Mouse (Mus musculus): Measurements from ENCODE around the gene Phlpp2. TPM values are rescaled to one million over a fixed set of nuclear protein-coding genes. Genes with fewer than 3 reads are reported as not detected.
"Not testable (repeated sequence)": the region's sequence is repeated elsewhere in the genome, so short reads cannot be mapped to it uniquely, and the experiment has no call there.

Gene Phlpp2
- polyA plus RNA-seq, 1 experiment from 2014 or later, result 2.9 TPM

DNA sequence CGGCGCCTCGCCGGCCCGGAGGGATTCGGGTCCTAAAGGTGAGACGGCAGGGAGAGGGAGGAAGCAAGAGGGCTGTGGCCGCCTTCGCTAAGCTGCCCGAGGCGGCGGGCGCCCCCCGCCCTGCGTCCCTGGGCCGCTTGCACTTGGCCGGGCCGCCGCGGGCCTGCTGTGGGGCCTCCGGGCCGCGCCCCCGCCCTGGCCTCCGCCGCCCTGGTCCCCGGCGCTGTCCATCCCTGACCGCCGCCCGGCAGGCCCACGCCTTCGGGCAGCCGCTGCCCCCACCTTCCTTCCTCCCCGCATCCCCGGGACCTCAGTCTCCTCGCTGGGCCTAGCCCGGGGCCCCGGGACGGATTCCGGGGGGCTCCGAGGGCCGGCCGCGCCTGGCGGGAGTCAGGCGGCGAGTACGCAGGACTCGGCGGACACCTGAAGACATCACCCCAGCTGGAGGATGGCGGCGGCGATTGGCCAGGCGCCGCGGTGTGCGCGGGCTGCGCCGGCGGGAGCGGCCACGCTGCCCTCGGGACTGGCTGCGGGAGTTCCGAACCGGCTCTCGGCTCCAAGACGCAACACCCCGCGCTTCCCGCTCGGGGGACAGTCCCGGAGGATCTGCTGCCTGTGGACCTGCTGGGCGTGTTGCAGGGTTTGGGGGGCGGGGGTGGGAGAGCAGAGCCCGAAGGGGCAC lies 479 bp downstream of the Phlpp2 start:
- peak overlapping the region; percentile 96 for H3K27ac ChIP-seq (replicated peaks)
- peak overlapping the region; percentile 90 for H3K4me3 ChIP-seq
- peaks cover 14% of the 10 kb centered on the region for H3K4me1 ChIP-seq
- under 1% methylated on average over 77 of the region's 78 CpGs for WGBS
- peaks cover 25% of the 10 kb centered on the region; the same call in 1 of the 2 replicates for H3K36me3 ChIP-seq (replicated peaks)
- H3K9me3 ChIP-seq, result no peaks in the 10 kb centered on the region
- peak; percentile 81 for DNase-seq (ENCODE audit: low spot score)
- no peaks in the 10 kb centered on the region for H3K27me3 ChIP-seq (replicated peaks; ENCODE audit: low read depth, poor library complexity, severe bottlenecking)

DNA sequence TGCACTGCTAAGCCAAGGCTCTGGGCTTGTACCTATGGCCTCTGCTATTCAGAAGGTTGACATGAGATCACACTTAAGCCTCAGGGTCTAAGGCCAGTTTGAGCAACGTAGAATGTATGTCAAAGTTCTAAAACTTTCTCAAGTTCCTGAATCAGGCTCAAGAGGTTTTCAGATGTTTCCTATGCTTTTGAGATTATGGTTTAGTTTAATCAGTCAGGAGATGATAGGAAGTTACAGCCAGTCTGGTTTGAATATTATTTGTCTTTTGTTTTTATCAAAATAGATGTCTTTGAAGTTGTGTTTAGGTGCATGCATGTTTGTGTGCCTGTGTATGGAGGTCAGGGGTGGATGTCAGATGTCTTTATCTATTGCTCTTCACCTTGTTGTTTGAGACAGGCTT lies 2.7 kb downstream of the Phlpp2 start:
- no peaks in the 10 kb centered on the region for H3K9me3 ChIP-seq
- 87% methylated on average over 1 of the region's 1 CpGs for WGBS

DNA sequence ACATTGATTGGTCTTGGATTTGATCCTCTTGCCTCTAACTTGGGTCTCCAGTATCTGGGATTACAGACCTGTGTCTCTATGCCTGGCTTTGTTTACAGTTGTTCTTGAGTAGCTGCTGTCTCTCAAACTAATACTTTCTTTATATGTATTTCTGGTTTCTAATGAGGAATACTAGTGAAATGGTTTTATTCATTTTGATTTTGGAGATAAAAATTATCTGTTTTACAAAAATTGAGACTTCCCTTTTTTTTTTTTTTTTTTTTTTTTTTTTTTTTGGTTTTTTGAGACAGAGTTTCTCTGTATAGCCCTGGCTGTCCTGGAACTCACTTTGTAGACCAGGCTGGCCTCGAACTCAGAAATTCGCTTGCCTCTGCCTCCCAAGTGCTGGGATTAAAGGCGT lies 5.5 kb downstream of the Phlpp2 start:
- H3K9me3 ChIP-seq; DNase-seq (ENCODE audit: low spot score); H3K27ac ChIP-seq (replicated peaks); H3K4me1 ChIP-seq; H3K27me3 ChIP-seq (replicated peaks; ENCODE audit: low read depth, poor library complexity, severe bottlenecking); H3K4me3 ChIP-seq: not testable (repeated sequence)
- H3K36me3 ChIP-seq (replicated peaks), result peaks cover 49% of the 10 kb centered on the region
- WGBS, result 89% methylated on average over 3 of the region's 3 CpGs

More for the DNA sequence above, 2.7 kb downstream of the Phlpp2 start:
- peaks cover 22% of the 10 kb centered on the region for H3K36me3 ChIP-seq (replicated peaks)
- H3K27me3 ChIP-seq (replicated peaks; ENCODE audit: low read depth, poor library complexity, severe bottlenecking), result no peaks in the 10 kb centered on the region
- no peak for DNase-seq (ENCODE audit: low spot score)
- no peak overlapping the region for H3K4me3 ChIP-seq
- peaks cover 14% of the 10 kb centered on the region for H3K4me1 ChIP-seq
- no peak overlapping the region for H3K27ac ChIP-seq (replicated peaks)

DNA sequence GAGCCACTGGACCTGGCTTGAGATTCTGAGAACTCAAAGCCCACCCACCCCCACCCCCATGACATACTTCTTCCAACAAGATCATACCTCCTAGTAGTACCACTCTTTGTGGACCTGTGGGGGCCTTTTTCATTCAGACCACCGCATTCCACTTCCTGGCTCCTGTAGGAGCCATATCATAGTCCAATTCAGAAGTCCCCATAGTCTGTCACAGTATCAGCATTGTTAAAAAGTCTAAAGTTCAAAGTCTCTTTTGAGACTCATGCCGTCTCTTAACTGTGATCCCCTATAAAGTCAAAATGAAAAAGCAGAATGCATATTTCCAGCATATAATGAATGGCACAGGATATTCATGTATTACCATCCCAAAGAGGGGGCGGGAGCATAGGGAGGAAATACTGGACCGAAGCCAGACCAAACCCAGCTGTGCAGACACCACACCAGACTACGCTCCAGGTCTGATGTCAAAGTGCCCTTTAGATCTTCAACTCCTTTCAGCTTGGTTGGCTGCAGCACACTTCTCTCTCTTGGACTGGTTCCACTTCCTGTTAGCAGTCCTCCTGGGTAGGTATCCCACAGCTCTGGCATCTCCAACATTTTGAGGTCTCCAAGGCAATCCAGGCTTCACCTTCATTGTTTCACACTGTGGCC lies 11.8 kb downstream of the Phlpp2 start:
- Histone ChIP-seq H3K9me3 (no peaks in the 10 kb centered on the region), H3K27me3 (replicated peaks; ENCODE audit: low read depth, poor library complexity, severe bottlenecking) (no peaks in the 10 kb centered on the region), H3K27ac (replicated peaks) (no peak overlapping the region), H3K4me3 (no peak overlapping the region), H3K36me3 (replicated peaks) (peaks cover 72% of the 10 kb centered on the region), H3K4me1 (no peaks in the 10 kb centered on the region)
- no peak for DNase-seq (ENCODE audit: low spot score)
- WGBS, result 94% methylated on average over 5 of the region's 5 CpGs

DNA sequence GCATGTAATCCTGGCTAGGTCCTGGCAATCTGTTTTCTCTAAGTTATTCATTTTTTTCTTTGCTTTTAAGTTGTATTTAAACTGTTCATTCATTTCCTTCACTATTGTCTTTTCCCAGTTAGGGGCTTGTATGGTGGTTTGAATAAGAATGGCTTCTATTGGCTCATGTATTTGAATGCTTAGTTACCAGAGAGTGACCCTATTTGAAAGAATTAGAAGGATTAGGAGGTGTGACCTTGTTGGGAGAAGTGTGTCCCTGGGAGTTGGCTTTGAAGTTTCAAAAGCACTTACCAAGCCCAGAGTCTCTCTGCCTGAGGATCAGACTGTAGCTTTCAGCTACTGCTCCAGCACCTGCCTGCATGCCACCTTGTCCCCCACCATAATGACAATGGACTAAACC lies 17.0 kb downstream of the Phlpp2 start:
- Histone ChIP-seq H3K4me1 (no peaks in the 10 kb centered on the region), H3K27me3 (replicated peaks; ENCODE audit: low read depth, poor library complexity, severe bottlenecking) (no peaks in the 10 kb centered on the region), H3K9me3 (no peaks in the 10 kb centered on the region), H3K4me3 (no peak overlapping the region), H3K36me3 (replicated peaks) (peaks cover 67% of the 10 kb centered on the region), H3K27ac (replicated peaks) (no peak overlapping the region)
- no peak for DNase-seq (ENCODE audit: low spot score)

DNA sequence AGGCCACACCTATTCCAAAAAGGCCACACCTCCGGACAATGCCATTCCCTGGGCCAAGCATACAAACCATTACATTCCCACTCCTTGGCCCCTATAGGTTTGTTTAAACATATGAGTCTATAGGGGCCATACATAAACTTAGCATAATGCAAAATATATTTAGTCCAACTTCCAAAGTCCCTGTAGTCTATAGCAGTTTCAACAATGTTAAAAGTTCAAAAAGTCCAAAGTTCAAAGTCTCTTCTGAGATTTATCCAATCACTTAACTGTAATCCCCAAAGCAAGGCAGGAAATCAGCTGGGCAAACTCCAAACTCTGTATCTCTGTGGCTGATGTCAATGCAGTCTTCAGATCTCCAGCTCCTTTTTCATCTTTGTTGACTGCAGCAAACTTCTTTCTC lies 20.9 kb downstream of the Phlpp2 start:
- no peaks in the 10 kb centered on the region for H3K27me3 ChIP-seq (replicated peaks; ENCODE audit: low read depth, poor library complexity, severe bottlenecking)
- H3K4me1 ChIP-seq, result no peaks in the 10 kb centered on the region
- WGBS, result 96% methylated on average over 1 of the region's 1 CpGs
- H3K9me3 ChIP-seq, result no peaks in the 10 kb centered on the region
- H3K36me3 ChIP-seq (replicated peaks), result peaks cover 54% of the 10 kb centered on the region
- DNase-seq (ENCODE audit: low spot score), result no peak
- no peak overlapping the region for H3K27ac ChIP-seq (replicated peaks)
- no peak overlapping the region for H3K4me3 ChIP-seq

DNA sequence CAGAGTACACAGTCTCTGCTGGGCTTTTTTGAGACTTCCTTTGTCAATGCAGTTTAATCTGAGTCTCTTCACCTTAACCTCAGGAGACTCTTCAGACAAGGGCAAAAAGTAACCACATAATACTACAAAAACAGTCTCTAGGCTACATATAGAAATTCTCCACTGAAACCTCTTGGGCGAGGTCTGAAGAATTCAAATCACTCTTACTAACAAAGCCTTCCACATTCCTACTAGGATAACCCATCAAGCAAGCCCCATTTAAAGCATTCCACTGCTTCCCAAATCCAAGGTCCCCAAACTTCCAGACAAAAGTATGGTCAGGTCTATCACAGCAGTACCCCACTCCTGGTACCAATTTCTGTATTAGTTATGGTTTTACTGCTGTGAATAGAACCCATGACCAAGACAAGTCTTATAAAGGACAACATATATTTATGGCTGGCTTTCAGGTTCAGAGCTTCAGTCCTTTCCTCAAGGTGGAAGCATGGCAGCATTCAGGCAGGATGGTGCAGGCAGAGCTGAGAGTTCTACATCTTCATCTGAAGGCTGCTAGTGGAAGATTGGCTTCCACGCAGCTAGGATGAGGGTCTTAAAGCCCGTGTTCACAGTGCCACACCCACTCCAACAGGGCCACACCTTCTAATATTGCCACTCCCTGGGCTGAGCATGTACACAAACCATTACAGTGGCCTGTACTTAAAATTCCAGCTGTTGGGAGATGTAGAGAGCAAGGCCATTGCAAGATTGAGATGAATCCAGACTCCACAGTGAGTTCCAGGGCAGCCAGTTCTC lies 22.6 kb downstream of the Phlpp2 start:
- Histone ChIP-seq H3K4me1 (no peaks in the 10 kb centered on the region), H3K27me3 (replicated peaks; ENCODE audit: low read depth, poor library complexity, severe bottlenecking) (no peaks in the 10 kb centered on the region), H3K9me3 (no peaks in the 10 kb centered on the region), H3K27ac (replicated peaks) (no peak overlapping the region), H3K4me3 (no peak overlapping the region), H3K36me3 (replicated peaks) (peaks cover 52% of the 10 kb centered on the region)
- DNase-seq (ENCODE audit: low spot score), result no peak
- WGBS, result 88% methylated on average over 3 of the region's 3 CpGs

DNA sequence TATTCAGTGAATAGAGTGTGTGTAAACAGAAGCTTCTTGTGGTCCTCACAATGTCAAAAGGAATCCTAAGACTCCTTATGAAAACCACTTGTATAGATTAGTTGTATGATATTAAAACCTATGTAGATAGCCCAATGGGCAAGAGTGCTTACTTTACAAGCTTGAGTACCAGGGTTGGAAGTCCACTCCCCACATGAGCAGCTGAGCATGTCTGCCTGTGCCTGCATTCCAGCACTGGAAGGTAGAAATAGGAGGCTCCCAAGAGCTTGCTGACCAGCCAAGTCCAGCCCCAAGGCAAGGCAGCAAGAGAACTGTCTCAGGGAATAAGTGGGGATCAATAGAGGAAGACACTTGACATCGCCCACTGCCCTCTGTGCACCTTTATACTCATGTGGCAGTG lies 26.3 kb downstream of the Phlpp2 start:
- H3K36me3 ChIP-seq (replicated peaks), result peaks cover 41% of the 10 kb centered on the region
- WGBS, result 96% methylated on average over 1 of the region's 1 CpGs

DNA sequence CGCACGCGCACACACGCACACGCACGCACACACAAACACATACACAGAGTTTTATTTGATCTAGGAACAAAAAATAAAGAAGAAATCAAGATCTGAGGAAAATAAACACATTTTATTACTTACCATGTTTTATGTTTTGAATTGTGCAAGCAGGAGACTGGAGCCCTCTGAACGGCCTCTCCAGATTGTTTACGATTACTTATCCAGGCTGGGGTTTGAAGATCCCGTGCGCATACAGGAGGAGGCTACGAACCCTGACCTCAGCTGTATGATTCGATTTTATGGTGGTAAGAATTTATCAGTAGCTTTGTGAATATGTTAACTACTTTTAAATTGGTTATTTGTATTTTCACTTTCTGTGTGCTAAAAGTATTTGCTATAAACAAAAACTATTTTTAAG lies 27.0 kb downstream of the Phlpp2 start:
- Histone ChIP-seq H3K27ac (replicated peaks) (no peak overlapping the region), H3K4me3 (no peak overlapping the region), H3K36me3 (replicated peaks) (peaks cover 38% of the 10 kb centered on the region), H3K4me1 (no peaks in the 10 kb centered on the region), H3K9me3 (no peaks in the 10 kb centered on the region), H3K27me3 (replicated peaks; ENCODE audit: low read depth, poor library complexity, severe bottlenecking) (no peaks in the 10 kb centered on the region)
- 91% methylated on average over 12 of the region's 12 CpGs for WGBS
- no peak for DNase-seq (ENCODE audit: low spot score)

More for the DNA sequence above, 26.3 kb downstream of the Phlpp2 start:
- Histone ChIP-seq H3K27me3 (replicated peaks; ENCODE audit: low read depth, poor library complexity, severe bottlenecking) (no peaks in the 10 kb centered on the region), H3K4me3 (no peak overlapping the region), H3K27ac (replicated peaks) (no peak overlapping the region), H3K9me3 (no peaks in the 10 kb centered on the region), H3K4me1 (no peaks in the 10 kb centered on the region)
- no peak for DNase-seq (ENCODE audit: low spot score)

DNA sequence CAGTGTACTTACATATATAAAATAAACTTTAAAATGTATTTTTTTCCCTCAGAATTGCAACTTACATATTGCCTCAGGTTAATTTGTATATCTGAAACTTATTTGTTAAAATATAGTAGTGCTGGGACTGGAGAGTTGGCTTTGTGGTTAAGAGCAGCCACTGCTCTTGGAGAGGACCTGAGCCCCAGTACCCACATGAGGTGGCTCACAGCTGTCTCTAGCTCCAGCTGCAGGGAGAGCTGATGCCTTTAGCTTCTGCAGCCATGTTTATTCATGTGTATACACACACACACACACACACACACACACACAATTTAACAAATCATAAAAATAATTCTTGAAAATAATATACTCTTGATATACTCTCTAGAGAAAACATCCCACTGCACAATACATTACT lies 34.0 kb downstream of the Phlpp2 start:
- Histone ChIP-seq H3K4me1 (no peaks in the 10 kb centered on the region), H3K9me3 (no peaks in the 10 kb centered on the region), H3K36me3 (replicated peaks) (peaks cover 49% of the 10 kb centered on the region), H3K27ac (replicated peaks) (no peak overlapping the region), H3K4me3 (no peak overlapping the region), H3K27me3 (replicated peaks; ENCODE audit: low read depth, poor library complexity, severe bottlenecking) (no peaks in the 10 kb centered on the region)
- DNase-seq (ENCODE audit: low spot score), result no peak

DNA sequence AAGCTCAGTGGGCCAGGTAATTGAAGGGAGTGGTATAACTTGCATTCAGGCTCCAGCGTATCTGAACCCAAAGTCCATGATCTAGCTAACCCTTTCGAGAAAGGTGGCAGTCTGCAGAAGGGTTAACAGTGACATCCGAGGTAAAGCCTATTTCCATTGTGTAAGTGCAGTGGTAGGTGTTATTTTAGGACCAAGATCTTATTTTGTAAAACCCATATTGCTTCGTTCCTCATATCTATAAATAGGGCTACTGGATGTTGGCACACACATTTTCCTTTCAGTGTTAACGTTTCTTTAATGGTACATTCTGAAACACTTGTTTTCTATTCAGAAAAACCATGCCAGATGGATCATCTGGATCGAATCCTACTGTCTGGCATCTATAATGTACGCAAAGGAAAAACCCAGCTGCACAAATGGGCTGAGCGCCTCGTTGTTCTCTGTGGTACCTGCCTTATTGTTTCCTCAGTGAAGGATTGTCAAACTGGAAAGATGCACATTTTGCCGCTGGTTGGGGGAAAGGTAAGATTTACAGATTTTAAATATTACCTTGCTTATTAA lies 35.6 kb downstream of the Phlpp2 start:
- 89% methylated on average over 10 of the region's 10 CpGs for WGBS

DNA sequence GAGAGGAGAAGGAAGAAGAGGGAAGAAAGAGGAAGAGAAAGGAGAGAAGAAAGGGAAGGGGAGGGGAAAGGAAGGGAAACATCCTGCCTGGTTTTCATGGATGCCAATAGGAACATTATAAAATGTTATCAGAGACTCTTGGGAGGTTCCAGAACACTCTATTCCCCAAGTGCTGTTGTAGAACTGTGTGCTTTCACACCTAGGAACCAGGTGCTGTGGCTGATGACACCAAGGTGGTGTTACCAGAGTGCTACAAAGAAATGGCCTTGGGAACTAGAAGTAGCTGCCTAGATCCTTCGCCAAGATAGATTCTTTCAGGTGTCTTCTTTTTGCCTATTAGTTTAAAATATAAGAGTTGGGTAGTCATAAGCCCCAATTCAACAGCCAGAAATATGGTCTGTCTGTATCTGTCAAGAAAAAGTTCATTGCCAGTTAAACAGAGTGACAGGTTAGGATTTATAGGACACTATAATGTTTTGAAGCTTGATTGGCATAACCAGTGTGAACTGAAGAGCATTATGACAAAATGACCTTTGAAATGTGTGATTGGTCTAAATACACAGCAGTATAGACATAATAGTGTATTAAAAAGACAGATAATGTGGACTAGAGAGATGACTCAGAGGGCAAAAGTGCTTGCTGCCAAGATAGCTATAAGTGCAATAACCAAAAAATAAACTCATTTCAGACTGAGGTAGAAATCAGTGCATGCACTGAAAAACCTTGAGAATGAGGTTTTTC lies 36.8 kb downstream of the Phlpp2 start:
- H3K27ac ChIP-seq (replicated peaks), result no peak overlapping the region
- no peaks in the 10 kb centered on the region for H3K9me3 ChIP-seq
- no peaks in the 10 kb centered on the region for H3K27me3 ChIP-seq (replicated peaks; ENCODE audit: low read depth, poor library complexity, severe bottlenecking)
- H3K4me3 ChIP-seq, result no peak overlapping the region
- DNase-seq (ENCODE audit: low spot score), result no peak
- peaks cover 69% of the 10 kb centered on the region for H3K36me3 ChIP-seq (replicated peaks)
- H3K4me1 ChIP-seq, result no peaks in the 10 kb centered on the region
- WGBS, result 88% methylated on average over 1 of the region's 1 CpGs

More for the DNA sequence above, 35.6 kb downstream of the Phlpp2 start:
- DNase-seq (ENCODE audit: low spot score), result no peak
- Histone ChIP-seq H3K4me3 (no peak overlapping the region), H3K36me3 (replicated peaks) (peaks cover 62% of the 10 kb centered on the region), H3K27ac (replicated peaks) (no peak overlapping the region), H3K27me3 (replicated peaks; ENCODE audit: low read depth, poor library complexity, severe bottlenecking) (no peaks in the 10 kb centered on the region), H3K9me3 (no peaks in the 10 kb centered on the region), H3K4me1 (no peaks in the 10 kb centered on the region)
